Mouse (Mus musculus) liver (tissue): ENCODE results near the gene Jmy.

Source experiments
- DNase-seq: peaks from one replicate; pipeline ENCODE4 v3.0.0-alpha.2; 2020; ENCODE audit warnings: mixed read lengths

The Jmy gene

GRCm38 (mm10) chr13:93453275-93453674, 46.3 kb downstream of the Jmy start:
- DNase-seq: no peak

GRCm38 (mm10) chr13:93440167-93440566, 59.4 kb downstream of the Jmy start:
- no peak for DNase-seq

GRCm38 (mm10) chr13:93429205-93429604, 70.4 kb downstream of the Jmy start:
- no peak for DNase-seq

GRCm38 (mm10) chr13:93427920-93428876, 71.4 kb downstream of the Jmy start:
- DNase-seq: peak; percentile 69

- DNase-seq: no peak
Observed at GRCm38 (mm10) chr13:93423224-93423623, 76.4 kb downstream of the Jmy start.

GRCm38 (mm10) chr13:93419779-93420178, 79.8 kb downstream of the Jmy start:
- no peak for DNase-seq

GRCm38 (mm10) chr13:93418292-93418691, 81.3 kb downstream of the Jmy start:
- DNase-seq: no peak

- DNase-seq: no peak
Observed at GRCm38 (mm10) chr13:93415055-93415454, 84.6 kb downstream of the Jmy start.

GRCm38 (mm10) chr13:93410343-93410742, 89.3 kb downstream of the Jmy start:
- no peak for DNase-seq

GRCm38 (mm10) chr13:93406855-93407254, 92.8 kb downstream of the Jmy start:
- no peak for DNase-seq

GRCm38 (mm10) chr13:93401947-93402346, 97.7 kb downstream of the Jmy start:
- DNase-seq: no peak

- no peak for DNase-seq
Observed at GRCm38 (mm10) chr13:93399710-93400216, 99.8 kb downstream of the Jmy start.

- DNase-seq: peak; percentile 36
Observed at GRCm38 (mm10) chr13:93389242-93389625, 110.4 kb downstream of the Jmy start.

- DNase-seq: peak; percentile 60
Observed at GRCm38 (mm10) chr13:93388594-93389241, 110.9 kb downstream of the Jmy start.

GRCm38 (mm10) chr13:93387440-93387839, 112.2 kb downstream of the Jmy start:
- peak; percentile 48 for DNase-seq

- no peak for DNase-seq
Observed at GRCm38 (mm10) chr13:93385147-93385546, 114.5 kb downstream of the Jmy start.

GRCm38 (mm10) chr13:93384481-93384880, 115.1 kb downstream of the Jmy start:
- DNase-seq: no peak

GRCm38 (mm10) chr13:93383620-93384019, 116.0 kb downstream of the Jmy start:
- DNase-seq: no peak

GRCm38 (mm10) chr13:93383092-93383491, 116.5 kb downstream of the Jmy start:
- peak; percentile 46 for DNase-seq

- DNase-seq: peak; percentile 78
Observed at GRCm38 (mm10) chr13:93381301-93381700, 118.3 kb downstream of the Jmy start.

GRCm38 (mm10) chr13:93380399-93381063, 119.1 kb downstream of the Jmy start:
- peak; percentile 60 for DNase-seq
